Mouse (Mus musculus) CH12.LX (cell line): ENCODE data around the gene Mettl23. TPM values are rescaled to one million over a fixed set of nuclear protein-coding genes. Genes with fewer than 3 reads are reported as not detected.

Experiments used
- DNase-seq: peaks from one replicate; pipeline ENCODE4 v3.0.0-alpha.2; 2013; ENCODE audit errors: extremely low read depth
- H3K27ac ChIP-seq: 2 replicates; pipeline ENCODE4 v1.5.1; 2012; ENCODE audit warnings: low read depth, mild to moderate bottlenecking, control low read depth, moderate library complexity; ENCODE audit not compliant: insufficient read depth
- H3K27me3 ChIP-seq: replicated peaks from 2 replicates; pipeline ENCODE3; 2012; ENCODE audit warnings: inconsistent platforms
- H3K36me3 ChIP-seq, 2 experiments: replicated peaks in 1 of 2; 2 replicates each; pipeline versions ENCODE3 to v1.6.1; 2012; ENCODE audit warnings: inconsistent platforms in 1 of 2, low read length in 1 of 2, mild to moderate bottlenecking in 1 of 2, mixed read lengths in 1 of 2, moderate library complexity in 1 of 2; ENCODE audit not compliant: control insufficient read depth in 1 of 2, insufficient read depth in 1 of 2
- H3K4me1 ChIP-seq, 2 experiments: 2 replicates each; pipeline ENCODE4 v1.6.1; 2012; ENCODE audit warnings: inconsistent platforms in 1 of 2, moderate library complexity in 1 of 2; ENCODE audit not compliant: insufficient read depth in 2 of 2, control insufficient read depth in 1 of 2
- H3K4me2 ChIP-seq: 2 replicates; pipeline ENCODE4 v1.6.1; 2012; ENCODE audit warnings: low read depth, mild to moderate bottlenecking, control low read depth; ENCODE audit not compliant: poor library complexity, insufficient read depth, severe bottlenecking
- H3K4me3 ChIP-seq, 3 experiments: fragments of 150-350 bp in 1 of 3; sonication (generic) in 1 of 3; replicated peaks in 1 of 3; 2 replicates each; pipeline versions ENCODE3 to v1.5.1; 2011 to 2012; ENCODE audit warnings: low read depth in 2 of 3, low read length in 2 of 3, mild to moderate bottlenecking in 2 of 3, moderate library complexity in 2 of 3, control low read depth in 1 of 3, improper control_type of control experiment in 1 of 3, inconsistent platforms in 1 of 3, mixed read lengths in 1 of 3; ENCODE audit not compliant: poor library complexity in 1 of 3
- H3K79me2 ChIP-seq: replicated peaks from 2 replicates; pipeline ENCODE4 v1.6.1; 2012; ENCODE audit warnings: mild to moderate bottlenecking, moderate library complexity; ENCODE audit not compliant: control insufficient read depth, poor library complexity, insufficient read depth, severe bottlenecking; ENCODE audit errors: extremely low read depth
- H3K9ac ChIP-seq: 2 replicates; pipeline ENCODE4 v1.6.1; 2012; ENCODE audit warnings: low read depth, mild to moderate bottlenecking, control low read depth, moderate library complexity; ENCODE audit not compliant: insufficient read depth
- H3K9me3 ChIP-seq: replicated peaks from 2 replicates; pipeline ENCODE3; 2012; ENCODE audit warnings: low read length, inconsistent platforms, mixed read lengths
- BHLHE40 ChIP-seq: IDR thresholded peaks from 2 replicates; pipeline ENCODE4 v1.6.1; 2011; ENCODE audit warnings: mild to moderate bottlenecking, low read depth, low read length, improper control_type of control experiment
- CTCF ChIP-seq, 2 experiments: IDR thresholded peaks in 1 of 2; conservative IDR thresholded peaks in 1 of 2; 2 replicates each; pipeline ENCODE4 v1.5.1; 2011 to 2012; ENCODE audit warnings: low read depth in 2 of 2, low read length in 2 of 2, improper control_type of control experiment in 1 of 2, inconsistent platforms in 1 of 2, mild to moderate bottlenecking in 1 of 2, moderate library complexity in 1 of 2
- ELF1 ChIP-seq: IDR thresholded peaks from 2 replicates; pipeline ENCODE4 v1.6.1; 2014; ENCODE audit warnings: low read depth, mild to moderate bottlenecking, inconsistent platforms, low read length, improper control_type of control experiment
- EP300 ChIP-seq: IDR thresholded peaks from 2 replicates; pipeline ENCODE4 v1.6.1; 2011; ENCODE audit warnings: low read length, improper control_type of control experiment
- ETS1 ChIP-seq: conservative IDR thresholded peaks from 2 replicates; pipeline ENCODE4 v1.6.1; 2012; ENCODE audit warnings: low read depth, mild to moderate bottlenecking, inconsistent platforms, low read length, improper control_type of control experiment, moderate library complexity
- GABPA ChIP-seq: IDR thresholded peaks from 2 replicates; pipeline ENCODE4 v1.6.1; 2012; ENCODE audit warnings: low read depth, low read length, improper control_type of control experiment, inconsistent platforms; ENCODE audit not compliant: insufficient replicate concordance
- HCFC1 ChIP-seq: IDR thresholded peaks from 2 replicates; pipeline ENCODE4 v1.6.1; 2012; ENCODE audit warnings: low read depth, mild to moderate bottlenecking, inconsistent platforms, low read length, improper control_type of control experiment
- JUND ChIP-seq: conservative IDR thresholded peaks from 2 replicates; pipeline ENCODE4 v1.6.1; 2011; ENCODE audit warnings: low read depth, low read length, improper control_type of control experiment
- KAT2A ChIP-seq: IDR thresholded peaks from 2 replicates; pipeline ENCODE4 v1.6.1; 2012; ENCODE audit warnings: low read length, improper control_type of control experiment, inconsistent platforms; ENCODE audit not compliant: insufficient replicate concordance
- MAFK ChIP-seq: IDR thresholded peaks from 2 replicates; pipeline ENCODE4 v1.6.1; 2011; ENCODE audit warnings: low read length, improper control_type of control experiment; ENCODE audit not compliant: insufficient replicate concordance
- MAX ChIP-seq: IDR thresholded peaks from 2 replicates; pipeline ENCODE4 v1.6.1; 2011; ENCODE audit warnings: low read length, improper control_type of control experiment
- MEF2A ChIP-seq: IDR thresholded peaks from 2 replicates; pipeline ENCODE4 v1.6.1; 2014; ENCODE audit warnings: low read depth, mild to moderate bottlenecking, inconsistent platforms, low read length, improper control_type of control experiment, borderline replicate concordance
- MXI1 ChIP-seq: IDR thresholded peaks from 2 replicates; pipeline ENCODE4 v1.6.1; 2011; ENCODE audit warnings: mild to moderate bottlenecking, low read depth, low read length, improper control_type of control experiment
- POLR2A ChIP-seq: IDR thresholded peaks from 2 replicates; pipeline ENCODE4 v1.6.1; 2011; ENCODE audit warnings: low read depth, mild to moderate bottlenecking, improper control_type of control experiment, low read length
- RCOR1 ChIP-seq: conservative IDR thresholded peaks from 2 replicates; pipeline ENCODE4 v1.6.1; 2012; ENCODE audit warnings: low read depth, mild to moderate bottlenecking, inconsistent platforms, low read length, improper control_type of control experiment
- TBP ChIP-seq: conservative IDR thresholded peaks from 2 replicates; pipeline ENCODE4 v1.6.1; 2011; ENCODE audit warnings: low read depth, low read length, improper control_type of control experiment
- UBTF ChIP-seq: IDR thresholded peaks from 2 replicates; pipeline ENCODE4 v1.6.1; 2012; ENCODE audit warnings: low read depth, mild to moderate bottlenecking, inconsistent platforms, low read length, improper control_type of control experiment, moderate library complexity
- USF1 ChIP-seq: IDR thresholded peaks from 2 replicates; pipeline ENCODE4 v1.6.1; 2014; ENCODE audit warnings: low read depth, mild to moderate bottlenecking, inconsistent platforms, low read length, improper control_type of control experiment
- ZC3H11A ChIP-seq: IDR thresholded peaks from 2 replicates; pipeline ENCODE4 v1.6.1; 2012; ENCODE audit warnings: low read depth, mild to moderate bottlenecking, inconsistent platforms, low read length, improper control_type of control experiment
- dilution Hi-C: fragments of 300-500 bp; cut with MboI; formaldehyde crosslinking; loops from 2 replicates; pipeline ENCODE4 v1.14.3; 2020; ENCODE audit warnings: low sequenced_read_pairs; ENCODE audit not compliant: extremely low pct_unique_long_range_greater_than_20kb, extremely low pct_ligation_motif_present
- in situ Hi-C: fragments of 300-500 bp; cut with MboI; formaldehyde crosslinking; loops from 3 replicates; pipeline ENCODE4 v1.14.3; 2019; ENCODE audit warnings: low sequenced_read_pairs, low pct_ligation_motif_present, low pct_unique_long_range_greater_than_20kb, mixed read lengths
- polyA plus RNA-seq: library from polyadenylated mRNA; unstranded; fragments of >175 nt; gene quantifications from 2 replicates; pipeline ENCODE4 v1.2.1, GENCODE M21; 2012; ENCODE audit warnings: low read depth; ENCODE audit not compliant: insufficient read length
- total RNA-seq, 2 experiments: library from RNA; depleted of rRNA; stranded (reverse); fragments of 300-350 nt in 1 of 2; fragments of >200 nt in 1 of 2; gene quantifications; 2 replicates each; pipeline ENCODE4 v1.2.3; 2012 to 2014

Mettl23 gene
- total and polyA plus RNA-seq, 3 experiments = 44.5 to 64.9 (median 63.7) TPM

DNA sequence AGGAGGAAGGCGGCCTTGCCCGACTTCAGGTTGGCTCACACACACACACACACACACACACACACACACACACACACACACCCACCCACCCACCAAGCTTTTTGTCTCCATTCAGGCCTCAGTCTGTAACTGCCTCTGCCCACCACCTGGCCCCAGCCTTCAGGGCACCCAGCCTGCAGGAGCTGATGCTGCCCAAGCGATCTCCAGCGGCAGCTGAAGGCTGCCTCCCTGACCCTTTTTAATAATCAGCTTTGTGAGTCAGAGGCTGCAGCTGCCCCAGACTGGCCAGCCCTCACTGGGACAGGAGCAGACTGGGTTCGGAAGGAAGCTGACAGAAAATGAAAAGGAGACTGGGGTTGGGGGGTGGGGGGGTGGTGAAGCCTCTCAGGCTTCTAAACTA lies 17.8 kb upstream of the Mettl23 start:
- in situ Hi-C loops = no loop called here
- no peak overlapping the region for H3K27ac ChIP-seq
- dilution Hi-C loops = no loop called here

GRCm38 (mm10) chr11:116826550-116827504 lies 16.3 kb upstream of the Mettl23 start:
- in situ Hi-C loops = no loop called here
- Histone ChIP-seq H3K36me3 (peaks cover 0 to 8% of the 10 kb centered on the region in 2 experiments), H3K9me3 (no peaks in the 10 kb centered on the region), H3K27ac (no peak overlapping the region), H3K4me2 (no peak overlapping the region), H3K4me3 (no peak overlapping the region), H3K9ac (no peak overlapping the region), H3K4me1 (peaks cover 0 to 8% of the 10 kb centered on the region in 2 experiments; a peak in 2 of 4 replicates), H3K27me3 (no peaks in the 10 kb centered on the region), H3K79me2 (no peaks in the 10 kb centered on the region)
- dilution Hi-C loops = no loop called here
- DNase-seq = no peak
- no peak for TF ChIP-seq ETS1
- no peak for TF ChIP-seq POLR2A
- TF ChIP-seq MEF2A = no peak
- TF ChIP-seq JUND = no peak

More for the DNA sequence above, 17.8 kb upstream of the Mettl23 start:
- no peak for DNase-seq
- H3K27me3 ChIP-seq = no peaks in the 10 kb centered on the region
- no peaks in the 10 kb centered on the region for H3K9me3 ChIP-seq
- TF ChIP-seq UBTF = no peak
- TF ChIP-seq EP300 = no peak
- TF ChIP-seq CTCF (conservative IDR thresholded peaks at IDR 0.05 in 1 of 2, IDR thresholded peaks at IDR 0.05 in 1 of 2; ENCODE audit: low read depth in 2 of 2, low read length in 2 of 2) = no peak
- TF ChIP-seq MXI1 = no peak
- TF ChIP-seq ZC3H11A = no peak
- TF ChIP-seq MAX = no peak
- no peak for TF ChIP-seq MAFK
- no peak for TF ChIP-seq GABPA
- TF ChIP-seq ELF1 = no peak
- TF ChIP-seq USF1 = no peak
- no peak for TF ChIP-seq KAT2A
- no peak for TF ChIP-seq TBP
- TF ChIP-seq RCOR1 = no peak
- no peak for TF ChIP-seq HCFC1
- TF ChIP-seq BHLHE40 = no peak
- no peak overlapping the region for H3K4me3 ChIP-seq
- no peaks in the 10 kb centered on the region for H3K79me2 ChIP-seq
- no peaks in the 10 kb centered on the region for H3K36me3 ChIP-seq
- H3K4me2 ChIP-seq = no peak overlapping the region
- no peaks in the 10 kb centered on the region for H3K4me1 ChIP-seq
- H3K9ac ChIP-seq = no peak overlapping the region
